Mouse (Mus musculus) stomach, postnatal 0 days (tissue): ENCODE data around the gene Naaladl2. TPM values are rescaled to one million over a fixed set of nuclear protein-coding genes. Genes with fewer than 3 reads are reported as not detected.

Experiments
- ATAC-seq: fragments of 200-750 bp; cut with Nextera tagmentation; 2 replicates; pipeline ENCODE4 v1.8.0; 2017; ENCODE audit not compliant: low FRiP score, low TSS enrichment
- DNase-seq: peaks from one replicate; pipeline ENCODE4 v3.0.0-alpha.2; 2016; ENCODE audit warnings: low spot score
- H3K27ac ChIP-seq: fragments of 300-500 bp; sonication (generic); replicated peaks from 2 replicates; pipeline ENCODE4 v1.5.1; 2014; ENCODE audit warnings: mild to moderate bottlenecking, control low read depth
- H3K27me3 ChIP-seq: fragments of 300-500 bp; sonication (generic); 2 replicates; pipeline ENCODE4 v1.6.1; 2014; ENCODE audit warnings: low read length; ENCODE audit not compliant: control insufficient read depth, insufficient read depth
- H3K36me3 ChIP-seq: fragments of 300-500 bp; sonication (generic); 2 replicates; pipeline ENCODE4 v1.6.1; 2014; ENCODE audit warnings: low read length, mixed read lengths; ENCODE audit not compliant: control insufficient read depth, insufficient read depth
- H3K4me1 ChIP-seq: fragments of 300-500 bp; sonication (generic); replicated peaks from 2 replicates; pipeline ENCODE4 v1.6.1; 2014; ENCODE audit warnings: antibody characterized with exemption; ENCODE audit not compliant: control insufficient read depth, insufficient read depth
- H3K4me2 ChIP-seq: fragments of 300-500 bp; sonication (generic); replicated peaks from 2 replicates; pipeline ENCODE4 v1.6.1; 2014; ENCODE audit warnings: low read depth, mild to moderate bottlenecking, control low read depth, moderate library complexity
- H3K4me3 ChIP-seq: fragments of 300-500 bp; sonication (generic); 2 replicates; pipeline ENCODE4 v1.5.1; 2014; ENCODE audit warnings: low read depth, low read length, control low read depth
- H3K9ac ChIP-seq: fragments of 300-500 bp; sonication (generic); 2 replicates; pipeline ENCODE4 v1.6.1; 2014; ENCODE audit warnings: mild to moderate bottlenecking, low read length, control low read depth, mixed read lengths
- H3K9me3 ChIP-seq: fragments of 300-500 bp; sonication (generic); 2 replicates; pipeline ENCODE4 v1.6.1; 2016; ENCODE audit warnings: low read length; ENCODE audit not compliant: control insufficient read depth
- CTCF ChIP-seq: IDR thresholded peaks from 2 replicates; pipeline ENCODE4 v1.5.1; 2016; ENCODE audit warnings: antibody characterized with exemption, low read depth, mild to moderate bottlenecking, moderate library complexity
- EP300 ChIP-seq: optimal IDR thresholded peaks from 2 replicates; pipeline ENCODE3; 2016; ENCODE audit warnings: antibody characterized with exemption
- WGBS: fragments of 180-500 bp; shearing (Covaris S2); extraction: QIAGEN DNeasy Blood & Tissue Kit; methylation state at CpG from one replicate; pipeline ENCODE4 v1.1.7; 2014; 5-methylcytosine and 5-hydroxymethylcytosine counted together
- polyA plus RNA-seq: library from polyadenylated mRNA; unstranded; fragments of >200 nt; fragmentation: Nextera tagmentation; extraction: Ambion mirVana; gene quantifications from 2 replicates; pipeline ENCODE4 v1.2.1, GENCODE M21; 2015

Naaladl2 gene
- polyA plus RNA-seq, 1 experiment from 2014 or later = 5.9 TPM

- Histone ChIP-seq H3K9ac (no peak overlapping the region), H3K9me3 (no peaks in the 10 kb centered on the region), H3K4me2 (no peak overlapping the region), H3K27ac (no peak overlapping the region), H3K27me3 (no peaks in the 10 kb centered on the region), H3K36me3 (no peaks in the 10 kb centered on the region), H3K4me1 (no peaks in the 10 kb centered on the region), H3K4me3 (no peak overlapping the region)
- TF ChIP-seq CTCF (no peak), EP300 (no peak)
- 33% methylated on average over 4 of the region's 4 CpGs for WGBS
- ATAC-seq (no peak), DNase-seq (no peak)
These were observed 1216.0 kb downstream of the Naaladl2 start for GRCm38 (mm10) chr3:23928097-23928496.

DNA sequence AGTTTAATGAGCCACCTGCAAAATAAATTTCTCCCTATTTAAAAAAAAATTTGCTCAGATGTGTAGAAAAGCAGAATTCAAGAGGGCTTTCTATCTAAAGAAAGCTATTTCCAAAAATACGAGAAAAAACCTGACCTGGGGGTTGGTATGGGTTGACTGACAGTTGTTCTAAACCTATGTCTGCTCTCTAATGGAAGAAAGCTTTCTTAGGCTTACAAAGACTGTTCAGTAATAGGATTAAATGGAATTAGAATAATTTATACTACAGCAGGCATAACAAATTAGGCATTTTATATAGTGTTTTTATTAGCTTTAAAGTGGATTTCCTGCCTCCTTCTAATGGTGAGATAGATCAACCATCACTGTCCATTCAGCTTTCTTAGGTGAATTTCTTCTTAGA, 1236.4 kb downstream of the Naaladl2 start:
- H3K27me3 ChIP-seq = no peaks in the 10 kb centered on the region
- H3K27ac ChIP-seq = no peak overlapping the region
- H3K4me3 ChIP-seq = no peak overlapping the region

GRCm38 (mm10) chr3:23865688-23866087, 1278.4 kb downstream of the Naaladl2 start:
- Histone ChIP-seq H3K27me3 (no peaks in the 10 kb centered on the region), H3K4me3 (no peak overlapping the region), H3K4me2 (no peak overlapping the region), H3K4me1 (no peaks in the 10 kb centered on the region), H3K9ac (no peak overlapping the region), H3K9me3 (no peaks in the 10 kb centered on the region), H3K27ac (no peak overlapping the region), H3K36me3 (no peaks in the 10 kb centered on the region)
- ATAC-seq (no peak), DNase-seq (no peak)
- WGBS = 78% methylated on average over 1 of the region's 1 CpGs
- no peak for TF ChIP-seq CTCF
- TF ChIP-seq EP300 = no peak

More for the DNA sequence above, 1236.4 kb downstream of the Naaladl2 start:
- no peaks in the 10 kb centered on the region for H3K9me3 ChIP-seq
- no peak for ATAC-seq
- H3K4me2 ChIP-seq = no peak overlapping the region
- WGBS = 36% methylated on average over 1 of the region's 1 CpGs
- no peak overlapping the region for H3K9ac ChIP-seq
- H3K36me3 ChIP-seq = no peaks in the 10 kb centered on the region
- DNase-seq = no peak
- no peaks in the 10 kb centered on the region for H3K4me1 ChIP-seq
- no peak for TF ChIP-seq EP300
- no peak for TF ChIP-seq CTCF

- Histone ChIP-seq H3K4me2 (no peak overlapping the region), H3K4me3 (no peak overlapping the region), H3K4me1 (no peaks in the 10 kb centered on the region), H3K27me3 (no peaks in the 10 kb centered on the region), H3K9me3 (no peaks in the 10 kb centered on the region), H3K27ac (no peak overlapping the region), H3K36me3 (no peaks in the 10 kb centered on the region), H3K9ac (no peak overlapping the region)
- WGBS = 55% methylated on average over 1 of the region's 1 CpGs
- TF ChIP-seq CTCF (no peak), EP300 (no peak)
- no peak for DNase-seq
- no peak for ATAC-seq
These were observed 1286.8 kb downstream of the Naaladl2 start for GRCm38 (mm10) chr3:23857275-23857674.

DNA sequence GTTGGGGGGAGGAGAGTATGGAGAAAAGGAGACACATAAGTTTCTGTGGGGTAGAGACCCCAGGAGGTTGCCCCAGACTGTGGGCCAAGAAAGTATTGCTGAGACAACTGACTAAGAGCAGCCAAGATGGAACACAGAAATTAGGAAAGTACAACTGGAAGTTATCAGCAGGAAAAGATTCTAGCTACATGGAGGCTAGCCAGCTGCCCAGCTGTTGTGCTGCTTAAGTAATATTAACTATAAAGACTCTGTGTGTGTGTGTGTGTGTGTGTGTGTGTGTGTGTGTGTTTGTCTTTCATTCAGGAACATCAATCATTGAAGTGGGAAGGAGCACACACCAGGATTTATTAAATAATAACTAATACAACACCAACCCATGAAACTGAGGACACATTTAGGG, 1326.5 kb downstream of the Naaladl2 start:
- Histone ChIP-seq H3K36me3 (no peaks in the 10 kb centered on the region), H3K4me2 (no peak overlapping the region), H3K27ac (no peak overlapping the region), H3K27me3 (no peaks in the 10 kb centered on the region), H3K4me3 (no peak overlapping the region), H3K4me1 (no peaks in the 10 kb centered on the region), H3K9ac (no peak overlapping the region), H3K9me3 (no peaks in the 10 kb centered on the region)
- ATAC-seq (no peak), DNase-seq (no peak)
- TF ChIP-seq EP300 (no peak), CTCF (no peak)

- ATAC-seq (no peak), DNase-seq (no peak)
- 88% methylated on average over 1 of the region's 1 CpGs for WGBS
- Histone ChIP-seq H3K9ac (no peak overlapping the region), H3K4me3 (no peak overlapping the region), H3K4me2 (no peak overlapping the region), H3K4me1 (no peaks in the 10 kb centered on the region), H3K36me3 (no peaks in the 10 kb centered on the region), H3K27me3 (no peaks in the 10 kb centered on the region), H3K27ac (no peak overlapping the region), H3K9me3 (no peaks in the 10 kb centered on the region)
- no peak for TF ChIP-seq CTCF
- no peak for TF ChIP-seq EP300
These were observed 1385.3 kb downstream of the Naaladl2 start for GRCm38 (mm10) chr3:23758746-23759145.
